Mouse (Mus musculus) layer of hippocampus, adult 9-10 months (tissue): ENCODE measurements around the gene Tdrd1.

Experiments
- DNase-seq: peaks from one replicate; pipeline ENCODE4 v3.0.0; 2022; ENCODE audit warnings: low spot score

Gene Tdrd1

GRCm38 (mm10) chr19:56829267-56829666, 3.3 kb downstream of the Tdrd1 start:
- DNase-seq, result no peak

DNA sequence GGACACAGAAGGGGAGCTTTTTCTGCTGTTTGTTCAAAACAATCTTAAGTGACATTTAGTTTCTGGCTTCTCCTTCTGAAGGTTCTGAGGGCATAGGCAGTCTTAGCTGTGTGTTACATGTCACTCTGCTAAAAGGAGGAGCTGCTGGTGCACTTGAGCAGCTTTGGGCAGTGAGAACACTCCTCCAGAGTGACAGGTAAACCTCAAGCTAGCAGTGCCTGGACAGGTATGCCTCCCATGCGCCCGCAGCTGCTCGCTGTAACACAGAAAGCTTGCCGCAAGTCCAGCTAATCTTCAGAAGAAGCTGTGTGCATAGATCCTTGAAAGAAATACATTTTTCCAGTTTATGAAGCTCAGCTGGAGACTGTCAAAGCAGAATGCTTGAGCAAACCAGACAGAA, 4.2 kb downstream of the Tdrd1 start:
- DNase-seq, result no peak

- DNase-seq, result no peak
These were observed 9.3 kb downstream of the Tdrd1 start for GRCm38 (mm10) chr19:56835340-56835739.

DNA sequence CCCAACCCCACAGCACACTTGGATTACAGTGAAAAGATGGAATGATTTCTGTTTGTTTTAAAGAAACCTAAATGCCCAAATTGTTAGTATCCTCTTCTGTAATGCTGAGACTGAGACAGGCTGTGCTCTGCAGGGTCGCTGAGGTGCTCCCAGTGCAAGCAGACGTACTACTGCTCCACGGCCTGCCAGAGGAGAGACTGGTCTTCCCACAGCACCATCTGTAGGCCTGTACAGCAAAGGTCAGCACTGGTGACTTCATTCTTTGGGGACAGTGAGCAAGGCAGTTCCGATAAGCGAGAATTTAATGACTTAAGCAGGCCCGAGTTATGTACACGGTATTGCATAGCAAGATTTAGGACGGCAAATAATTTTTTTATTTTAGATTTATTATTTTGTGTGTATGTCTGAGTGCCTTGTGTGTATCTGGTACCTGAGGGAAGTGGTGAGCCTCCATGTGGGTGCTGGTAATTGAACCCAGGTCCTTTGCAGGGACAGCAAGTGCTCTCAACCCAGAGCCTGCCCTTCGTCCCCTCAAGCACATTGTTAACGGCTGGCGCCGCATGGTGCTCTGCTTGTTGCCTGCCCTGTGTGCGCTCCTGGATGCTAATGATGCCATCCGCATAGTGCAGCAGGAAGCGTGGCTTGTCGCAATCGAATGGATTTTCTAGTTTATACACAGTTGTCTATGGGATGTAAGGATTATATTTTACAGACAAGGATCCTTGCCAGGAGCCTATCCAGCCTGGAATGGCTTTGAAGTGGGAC, 13.1 kb downstream of the Tdrd1 start:
- no peak for DNase-seq

DNA sequence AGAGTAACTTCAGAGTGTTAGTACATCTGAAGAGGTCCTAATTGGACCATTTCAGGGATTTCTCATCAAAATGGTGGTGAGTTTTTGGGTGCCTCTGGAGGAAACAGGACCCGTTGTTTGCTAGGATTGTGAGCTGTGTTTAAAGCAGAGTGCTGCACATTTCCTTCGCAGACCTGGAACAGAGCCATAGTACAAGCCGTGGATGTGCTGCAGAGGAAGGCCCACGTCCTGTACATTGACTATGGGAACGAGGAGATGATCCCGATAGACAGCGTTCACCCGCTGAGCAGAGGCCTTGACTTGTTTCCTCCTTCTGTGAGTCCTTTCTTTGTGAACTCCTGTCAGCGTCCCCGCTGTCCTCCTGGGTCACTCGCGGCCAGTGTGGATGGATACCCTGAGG, 17.0 kb downstream of the Tdrd1 start:
- DNase-seq, result no peak

- DNase-seq, result no peak
These were observed 26.6 kb downstream of the Tdrd1 start for GRCm38 (mm10) chr19:56852590-56852989.

DNA sequence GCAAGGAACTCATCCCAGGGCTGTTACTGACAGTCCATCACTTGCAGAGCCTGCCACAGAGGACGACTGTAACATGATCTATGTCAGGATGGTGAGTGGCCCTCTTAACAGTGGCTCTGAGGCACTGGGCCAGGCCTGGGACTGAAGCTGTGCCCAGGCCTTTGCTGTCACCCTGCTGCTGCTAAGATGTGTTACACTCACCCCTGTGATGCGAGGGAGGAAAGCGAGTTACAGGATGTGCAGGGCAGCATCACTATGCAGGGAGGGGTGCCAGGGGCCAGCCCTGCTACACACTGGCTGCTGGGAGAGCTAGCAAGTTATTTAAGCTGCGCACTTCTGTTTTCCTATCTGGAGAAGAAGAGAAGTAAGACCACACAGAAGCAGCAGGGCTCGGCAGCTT, 30.4 kb downstream of the Tdrd1 start:
- DNase-seq, result no peak

- DNase-seq, result no peak
These were observed 41.7 kb downstream of the Tdrd1 start for GRCm38 (mm10) chr19:56867701-56868100.

DNA sequence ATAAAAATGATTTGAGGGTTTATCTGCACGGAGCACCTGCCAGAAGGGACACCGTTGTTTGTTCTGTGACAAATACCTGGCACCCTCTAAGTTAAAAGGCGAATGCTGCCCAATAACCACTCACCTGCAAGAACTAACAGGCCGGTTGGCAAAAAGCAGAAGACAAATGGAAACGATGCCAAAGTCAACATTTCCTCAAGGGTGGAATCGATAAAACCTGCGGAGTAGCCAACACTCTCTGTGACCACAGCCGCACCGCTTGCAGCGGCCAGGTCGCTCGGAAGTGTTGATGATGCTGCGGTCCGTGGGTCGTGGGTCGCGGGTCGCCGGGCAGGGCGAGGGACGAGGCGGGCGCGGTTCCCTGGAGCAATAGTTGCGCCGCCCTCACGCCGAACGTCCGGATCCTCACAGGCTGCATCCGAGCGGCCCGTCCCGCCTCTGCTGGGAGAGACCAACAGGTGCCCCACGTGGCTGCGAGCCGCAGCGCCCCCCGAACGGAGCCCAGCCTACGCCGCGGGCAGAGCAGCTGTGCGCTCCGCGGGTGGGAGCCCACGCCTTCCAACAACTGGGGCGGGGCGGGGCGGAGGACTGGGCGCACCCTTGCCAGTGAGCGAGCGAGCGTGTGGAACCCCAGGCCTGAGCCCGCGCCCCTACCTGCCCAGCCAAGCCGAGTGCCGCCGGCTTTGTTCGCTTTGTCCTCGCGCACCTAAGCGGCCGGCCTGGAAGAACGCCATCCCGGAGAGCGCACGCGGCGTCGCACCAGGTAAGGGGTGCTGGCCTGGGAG, 48.0 kb downstream of the Tdrd1 start, which contains the start of gene Vwa2:
Gene Vwa2, plus strand, starts transcription at position 434 of the 785 bp plus-strand sequence.
- DNase-seq, result no peak

DNA sequence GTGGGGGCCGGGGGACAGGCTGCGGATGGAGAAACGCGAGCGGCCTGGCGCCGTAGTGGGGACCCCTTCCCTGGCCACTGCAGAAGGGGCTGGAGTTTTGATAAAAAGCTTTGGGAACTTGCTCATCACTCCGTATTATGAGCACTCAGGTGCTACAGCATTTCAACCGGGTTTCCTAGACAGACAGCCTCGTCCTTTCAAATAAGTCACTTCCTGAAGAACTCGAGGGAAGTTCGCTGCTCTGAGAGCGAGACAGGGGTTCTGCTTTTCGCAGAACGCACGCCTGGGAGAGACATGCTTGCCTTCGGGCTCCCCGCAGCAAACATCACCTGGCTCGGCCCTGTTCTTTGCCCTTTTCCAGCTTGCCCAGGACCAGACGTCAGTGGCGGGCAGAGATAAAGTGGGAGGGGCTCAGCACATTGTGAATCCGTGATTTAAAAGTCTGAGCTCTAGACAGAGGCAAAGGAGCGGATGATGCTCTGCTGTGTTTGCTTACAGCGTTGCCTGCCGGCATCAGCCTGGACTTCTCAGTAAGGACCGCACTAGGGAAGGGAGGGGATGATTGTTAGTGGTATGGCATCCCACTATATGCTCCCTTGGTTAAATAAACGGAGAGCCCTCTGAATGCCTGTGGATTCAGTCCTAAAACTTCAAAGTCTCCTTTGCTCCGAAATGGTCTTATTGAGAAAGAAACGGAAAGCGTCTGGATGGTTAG, 48.7 kb downstream of the Tdrd1 start:
- DNase-seq, result no peak

GRCm38 (mm10) chr19:56877364-56877763, 51.4 kb downstream of the Tdrd1 start:
- no peak for DNase-seq

DNA sequence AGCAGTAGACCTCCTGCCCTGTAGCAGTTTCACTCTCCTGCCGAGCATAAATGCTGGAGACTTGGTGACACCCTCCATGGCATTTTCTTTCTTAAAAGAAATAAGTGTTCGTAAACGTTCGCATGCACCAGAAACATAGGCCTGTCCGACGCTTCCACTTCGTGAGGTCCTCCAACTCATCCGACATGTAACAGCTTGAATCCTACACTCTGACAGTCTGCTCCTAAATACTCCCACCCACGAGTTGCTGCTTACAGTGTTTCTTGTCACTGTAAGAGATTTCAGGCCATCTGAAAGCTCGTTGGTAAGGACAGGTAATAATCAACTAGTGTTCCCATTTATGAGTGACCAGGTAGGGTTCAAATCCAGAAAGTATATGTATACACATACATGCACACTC, 61.9 kb downstream of the Tdrd1 start:
- peak; percentile 8 for DNase-seq

DNA sequence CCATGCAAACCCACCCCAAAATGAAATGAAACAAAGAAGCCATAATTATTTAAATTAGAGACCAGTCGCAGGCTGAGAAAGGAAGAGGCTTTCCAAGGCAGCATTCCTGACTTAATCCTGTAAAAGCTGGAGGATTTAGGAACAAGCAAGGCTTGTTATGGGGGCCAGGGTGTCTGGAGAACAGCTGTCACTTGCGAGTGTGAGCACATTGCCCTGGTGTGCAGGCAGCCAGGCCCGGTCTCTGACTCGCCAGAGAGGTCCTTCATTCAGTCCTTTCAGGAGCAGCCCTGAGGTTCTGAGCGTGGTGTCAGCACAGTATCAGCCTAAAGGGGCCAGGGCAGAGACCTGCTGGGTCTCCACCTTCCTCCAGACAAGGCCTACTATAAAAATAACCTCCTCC, 62.6 kb downstream of the Tdrd1 start:
- no peak for DNase-seq

GRCm38 (mm10) chr19:56891438-56891837, 65.4 kb downstream of the Tdrd1 start:
- no peak for DNase-seq

DNA sequence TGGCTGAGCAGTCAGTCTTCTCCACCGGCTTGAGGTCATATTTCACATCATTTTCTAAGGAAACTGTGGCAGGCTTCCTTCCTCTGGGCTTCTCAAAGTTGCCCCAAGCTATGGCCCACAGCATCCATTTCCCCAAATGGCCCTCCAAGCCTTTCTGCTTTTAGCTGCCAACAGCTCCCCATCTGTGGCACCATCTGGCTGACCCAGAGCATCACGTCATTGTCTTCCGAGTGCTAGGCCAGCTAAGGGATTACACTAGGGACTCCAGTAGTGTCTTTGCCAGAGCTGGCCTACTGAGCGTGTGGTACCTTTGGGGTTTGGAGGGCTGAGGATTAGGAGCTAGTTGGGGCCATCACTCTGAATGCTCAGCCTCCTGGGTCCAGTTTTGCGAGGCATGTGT, 66.6 kb downstream of the Tdrd1 start:
- no peak for DNase-seq

GRCm38 (mm10) chr19:56893326-56893725, 67.3 kb downstream of the Tdrd1 start:
- no peak for DNase-seq

DNA sequence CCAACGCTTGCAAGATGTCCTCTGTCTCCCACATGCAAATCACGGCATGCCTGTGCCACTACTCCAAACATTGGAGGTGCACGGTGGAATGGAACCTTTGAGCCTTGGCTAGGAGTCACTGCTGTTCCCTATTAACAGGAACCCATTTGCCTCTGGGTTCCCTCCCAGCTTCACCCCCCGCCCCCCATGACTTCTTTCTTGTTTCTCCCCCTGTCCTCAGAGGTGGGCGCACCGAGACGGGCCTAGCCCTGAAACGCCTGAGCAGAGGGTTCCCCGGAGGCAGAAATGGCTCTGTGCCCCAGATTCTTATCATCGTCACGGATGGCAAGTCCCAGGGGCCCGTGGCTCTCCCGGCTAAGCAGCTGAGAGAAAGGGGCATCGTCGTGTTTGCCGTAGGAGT, 71.6 kb downstream of the Tdrd1 start:
- no peak for DNase-seq

GRCm38 (mm10) chr19:56904095-56904494, 78.1 kb downstream of the Tdrd1 start:
- DNase-seq, result no peak

- no peak for DNase-seq
These were observed 79.4 kb downstream of the Tdrd1 start for GRCm38 (mm10) chr19:56905395-56905794.

GRCm38 (mm10) chr19:56907850-56908249, 81.8 kb downstream of the Tdrd1 start:
- no peak for DNase-seq

DNA sequence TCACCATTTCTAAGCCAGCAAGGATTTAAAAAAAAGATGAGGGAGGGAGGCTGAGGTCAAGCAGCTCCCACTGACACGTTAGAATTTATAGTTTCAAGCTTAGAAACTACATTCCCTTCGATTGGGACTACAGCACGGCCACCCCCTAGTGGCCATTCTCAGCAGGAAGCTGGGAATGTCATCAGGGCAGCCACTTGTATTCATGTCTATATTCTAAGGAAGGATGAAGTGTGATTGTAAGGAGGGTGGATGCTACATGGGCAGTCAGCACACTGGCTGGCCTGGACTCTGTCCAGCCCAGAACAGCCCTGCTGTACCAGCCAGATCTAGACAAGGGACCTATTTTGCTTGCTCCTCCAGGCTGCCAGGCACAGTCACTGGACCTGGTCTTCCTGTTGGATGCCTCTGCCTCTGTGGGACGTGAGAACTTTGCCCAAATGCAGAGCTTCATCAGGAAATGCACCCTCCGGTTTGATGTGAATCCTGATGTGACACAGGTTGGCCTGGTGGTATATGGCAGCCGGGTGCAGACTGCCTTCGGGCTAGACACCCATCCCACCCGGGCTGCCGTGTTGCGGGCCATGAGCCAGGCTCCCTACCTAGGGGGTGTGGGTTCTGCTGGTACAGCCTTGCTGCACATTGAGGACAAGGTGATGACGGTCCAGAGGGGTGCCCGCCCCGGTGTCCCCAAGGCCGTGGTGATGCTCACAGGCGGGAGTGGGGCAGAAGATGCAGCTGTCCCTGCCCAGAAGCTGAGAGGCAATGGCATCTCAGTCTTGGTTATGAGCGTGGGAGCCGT, 82.7 kb downstream of the Tdrd1 start:
- peak; percentile 20 for DNase-seq

GRCm38 (mm10) chr19:56910561-56910960, 84.6 kb downstream of the Tdrd1 start:
- no peak for DNase-seq
